Mouse (Mus musculus) liver, embryonic 14.5 days (tissue): ENCODE measurements at regions not wholly inside any gene's neighbourhood (a gene's known extent, or its start where the extent isn't known, plus 50 kb on each side); places are given as distances from the start of the nearest gene placed in this dataset.
"Not testable (repeated sequence)": the region's sequence is repeated elsewhere in the genome, so short reads cannot be mapped to it uniquely, and the experiment has no call there.

Experiments used
- ATAC-seq: fragments of 200-750 bp; cut with Nextera tagmentation; 2 replicates; pipeline ENCODE4 v1.8.0; 2017; ENCODE audit warnings: moderate number of reproducible peaks, mild to moderate bottlenecking, moderate library complexity; ENCODE audit not compliant: insufficient read depth
- DNase-seq, 3 experiments: peaks; one replicate each; pipeline ENCODE4 v3.0.0-alpha.2; 2012 to 2013; ENCODE audit warnings: low read depth in 3 of 3, low spot score in 3 of 3
- H3K27ac ChIP-seq: fragments of 300-500 bp; sonication (generic); 2 replicates; pipeline ENCODE4 v1.5.1; 2014; ENCODE audit warnings: moderate library complexity, mild to moderate bottlenecking, control low read depth, inconsistent platforms
- H3K27me3 ChIP-seq: fragments of 300-500 bp; sonication (generic); 2 replicates; pipeline ENCODE4 v1.6.1; 2014; ENCODE audit warnings: mild to moderate bottlenecking, low read length, moderate library complexity; ENCODE audit not compliant: control insufficient read depth, insufficient read depth
- H3K36me3 ChIP-seq: fragments of 300-500 bp; sonication (generic); replicated peaks from 2 replicates; pipeline ENCODE4 v1.6.1; 2014; ENCODE audit warnings: low read depth; ENCODE audit not compliant: control insufficient read depth, insufficient read depth
- H3K4me1 ChIP-seq, 2 experiments: fragments of 200-500 bp in 1 of 2; fragments of 300-500 bp in 1 of 2; sonication (generic) in 1 of 2; replicated peaks; 2 replicates each; pipeline ENCODE4 v1.6.1; 2012 to 2014; ENCODE audit warnings: antibody characterized with exemption in 1 of 2, inconsistent platforms in 1 of 2, low read length in 1 of 2; ENCODE audit not compliant: control insufficient read depth in 2 of 2, insufficient read depth in 2 of 2
- H3K4me2 ChIP-seq: fragments of 300-500 bp; sonication (generic); 2 replicates; pipeline ENCODE4 v1.6.1; 2014; ENCODE audit warnings: low read depth, mild to moderate bottlenecking, control low read depth, moderate library complexity
- H3K4me3 ChIP-seq, 2 experiments: fragments of 200-500 bp in 1 of 2; fragments of 300-500 bp in 1 of 2; sonication (generic) in 1 of 2; 2 replicates each; pipeline ENCODE4 v1.5.1; 2012 to 2014; ENCODE audit warnings: low read depth in 2 of 2, low read length in 2 of 2, mild to moderate bottlenecking in 2 of 2, control low read depth in 1 of 2, inconsistent platforms in 1 of 2, moderate library complexity in 1 of 2; ENCODE audit not compliant: insufficient read depth in 1 of 2
- H3K9ac ChIP-seq: fragments of 300-500 bp; sonication (generic); replicated peaks from 2 replicates; pipeline ENCODE4 v1.6.1; 2014; ENCODE audit warnings: mild to moderate bottlenecking, control low read depth, moderate library complexity
- H3K9me3 ChIP-seq: fragments of 300-500 bp; sonication (generic); 2 replicates; pipeline ENCODE4 v1.6.1; 2016; ENCODE audit warnings: low read length, mixed read lengths; ENCODE audit not compliant: control insufficient read depth
- CTCF ChIP-seq: IDR thresholded peaks from 2 replicates; pipeline ENCODE4 v1.5.1; 2016; ENCODE audit warnings: antibody characterized with exemption, low read depth, control low read depth
- EP300 ChIP-seq: IDR thresholded peaks from 2 replicates; pipeline ENCODE4 v1.6.1; 2016; ENCODE audit warnings: antibody characterized with exemption, low read depth
- WGBS: fragments of 180-500 bp; shearing (Covaris S2); extraction: QIAGEN DNeasy Blood & Tissue Kit; methylation state at CpG from one replicate; pipeline ENCODE4 v1.1.7; 2014; ENCODE audit not compliant: insufficient replicate concordance; 5-methylcytosine and 5-hydroxymethylcytosine counted together

DNA sequence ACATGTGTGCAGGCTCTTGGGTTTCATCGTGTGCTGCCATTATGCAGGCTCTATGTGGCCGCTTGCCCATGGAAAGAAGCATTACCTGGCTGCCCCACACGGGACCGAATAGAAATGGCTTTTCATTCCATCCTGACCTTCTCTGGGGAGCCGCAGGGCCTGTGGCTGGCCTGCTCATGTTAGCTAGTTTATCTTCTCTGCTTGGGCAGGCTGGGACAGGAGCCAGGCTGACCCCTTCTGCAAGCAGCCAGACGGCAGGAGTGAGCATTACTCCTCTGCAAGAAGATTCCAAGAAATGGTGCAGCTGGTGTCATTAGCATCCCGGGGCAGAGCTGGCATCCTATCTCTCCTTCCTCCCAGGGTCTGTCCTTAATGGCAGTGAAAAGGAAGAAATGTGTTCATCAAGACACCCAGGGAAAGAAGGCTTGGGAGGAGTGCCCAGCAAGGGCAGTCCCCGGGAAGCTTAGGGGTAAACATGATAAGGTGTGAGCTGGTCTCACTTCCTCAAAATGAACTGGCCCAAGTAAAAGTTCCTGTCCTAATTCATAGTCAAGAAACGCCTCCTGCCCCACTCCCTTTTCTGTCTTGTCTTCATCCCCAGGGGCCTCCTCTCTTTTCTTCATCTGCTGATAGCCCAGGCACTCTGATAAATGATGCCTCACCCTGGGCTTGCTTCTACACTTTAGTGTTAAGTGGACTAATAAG, 178.9 kb upstream of the Myt1l start:
- no peak for DNase-seq
- ATAC-seq: no peak
- Histone ChIP-seq H3K9ac (no peak overlapping the region), H3K27me3 (no peaks in the 10 kb centered on the region), H3K9me3 (no peaks in the 10 kb centered on the region), H3K36me3 (no peaks in the 10 kb centered on the region), H3K4me1 (no peaks in the 10 kb centered on the region), H3K4me2 (no peak overlapping the region), H3K27ac (no peak overlapping the region), H3K4me3 (no peak overlapping the region)
- 47% methylated on average over 9 of the region's 9 CpGs for WGBS
- no peak for TF ChIP-seq CTCF
- TF ChIP-seq EP300: no peak

DNA sequence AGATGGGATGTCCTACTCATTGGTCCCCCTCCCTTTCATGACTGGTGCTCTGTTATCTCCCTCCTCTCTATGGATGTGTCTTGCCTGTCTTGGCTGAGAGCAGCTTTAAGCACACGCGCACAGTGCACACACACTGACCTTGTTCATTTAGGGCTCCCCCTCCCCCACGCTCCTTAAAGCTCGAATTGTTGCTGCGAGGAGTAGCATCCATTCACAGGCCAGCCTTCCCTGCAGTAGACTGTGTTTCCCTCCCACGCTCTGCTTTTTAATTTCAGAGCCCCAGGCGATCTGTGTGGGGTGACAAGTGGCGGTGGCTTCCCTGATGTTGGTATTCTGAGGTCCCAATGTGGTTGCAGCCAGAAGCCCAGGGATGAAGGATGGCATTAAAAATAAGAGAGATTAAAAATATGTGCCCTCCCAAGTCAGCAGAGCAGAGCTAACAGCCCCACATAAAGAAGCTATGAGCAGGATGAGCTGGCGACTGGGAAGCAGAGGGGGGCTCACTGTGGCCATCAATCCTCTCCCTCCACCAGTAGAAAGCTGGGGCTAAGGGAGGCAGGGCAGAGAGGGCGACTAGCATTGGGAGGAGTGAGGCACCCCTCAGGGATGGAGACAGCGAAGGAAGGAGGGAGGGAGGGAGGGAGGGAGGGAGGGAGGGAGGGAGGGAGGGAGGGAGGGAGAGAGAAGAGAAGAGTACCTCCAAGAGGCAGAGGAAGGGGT, 174.2 kb upstream of the Myt1l start:
- TF ChIP-seq CTCF (no peak), EP300 (no peak)
- 50% methylated on average over 9 of the region's 11 CpGs for WGBS
- Histone ChIP-seq H3K9me3 (no peaks in the 10 kb centered on the region), H3K27me3 (no peaks in the 10 kb centered on the region), H3K4me3 (no peak overlapping the region), H3K4me2 (no peak overlapping the region), H3K9ac (no peak overlapping the region), H3K4me1 (no peaks in the 10 kb centered on the region), H3K36me3 (no peaks in the 10 kb centered on the region), H3K27ac (no peak overlapping the region)
- DNase-seq (no peak), ATAC-seq (no peak)

DNA sequence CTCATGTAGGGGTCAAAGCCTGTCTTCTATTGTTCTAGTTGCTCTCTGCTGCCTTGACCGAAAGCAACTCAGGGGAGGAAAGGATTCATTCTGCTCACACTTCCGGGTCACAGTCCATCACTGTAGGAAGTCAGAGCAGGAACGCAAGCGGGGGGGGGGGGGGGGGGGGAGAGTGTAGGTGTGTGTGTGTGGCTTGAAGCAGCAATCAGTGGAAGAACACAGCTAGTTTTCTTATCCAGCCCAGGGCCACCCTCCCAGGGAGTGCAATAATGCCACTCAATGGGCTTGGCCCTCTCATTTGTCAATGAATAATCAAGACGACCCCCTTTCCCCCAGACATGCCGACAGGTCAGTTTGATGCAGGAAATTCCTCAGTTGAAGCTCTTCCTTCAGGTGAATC, 173.4 kb upstream of the Myt1l start:
- TF ChIP-seq CTCF: no peak
- TF ChIP-seq EP300: no peak
- Histone ChIP-seq H3K4me2 (no peak overlapping the region), H3K27me3 (no peaks in the 10 kb centered on the region), H3K9ac (no peak overlapping the region), H3K27ac (no peak overlapping the region), H3K4me3 (no peak overlapping the region), H3K4me1 (no peaks in the 10 kb centered on the region), H3K9me3 (no peaks in the 10 kb centered on the region), H3K36me3 (no peaks in the 10 kb centered on the region)
- ATAC-seq (no peak), DNase-seq (no peak)
- WGBS: 40% methylated on average over 5 of the region's 6 CpGs

DNA sequence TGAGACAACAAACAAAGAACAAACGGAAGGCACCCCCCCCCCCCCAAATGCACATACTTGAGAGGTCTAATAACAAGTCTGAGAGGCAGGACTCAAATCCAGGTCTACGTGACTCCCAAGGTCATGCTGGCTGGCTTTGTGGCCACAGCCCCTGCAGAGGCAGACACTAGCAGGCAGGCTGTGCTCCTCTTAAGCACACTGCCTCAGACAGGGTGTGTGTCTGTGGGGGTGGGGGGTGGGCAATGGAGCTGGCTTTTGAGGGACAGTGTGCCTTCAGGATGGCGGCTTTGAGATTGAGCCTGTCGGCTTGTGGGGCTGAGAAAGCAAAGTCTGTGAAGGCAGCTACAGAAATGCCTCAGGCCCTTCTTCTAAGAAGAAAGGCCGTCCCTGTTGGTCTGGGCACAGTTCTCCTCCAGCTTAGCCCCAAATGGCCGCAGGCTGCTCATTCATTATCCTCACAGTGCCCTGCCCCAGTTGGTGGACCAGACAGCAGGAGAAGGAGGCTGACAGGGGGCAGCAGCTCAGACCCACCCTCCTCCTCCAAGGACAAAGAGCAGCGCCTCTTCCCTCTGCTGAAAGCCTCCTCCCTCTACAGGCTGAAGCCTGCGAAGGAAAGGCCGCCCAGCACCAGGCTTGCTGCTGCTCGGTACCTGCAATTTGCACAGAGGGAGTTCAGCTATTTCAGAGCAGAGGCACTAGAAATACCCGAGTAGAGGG, 171.3 kb upstream of the Myt1l start:
- Histone ChIP-seq H3K27me3 (no peaks in the 10 kb centered on the region), H3K27ac (no peak overlapping the region), H3K4me1 (no peaks in the 10 kb centered on the region), H3K4me3 (no peak overlapping the region), H3K9me3 (no peaks in the 10 kb centered on the region), H3K36me3 (no peaks in the 10 kb centered on the region), H3K9ac (no peak overlapping the region), H3K4me2 (no peak overlapping the region)
- 20% methylated on average over 11 of the region's 11 CpGs for WGBS
- TF ChIP-seq EP300 (no peak), CTCF (no peak)
- no peak for ATAC-seq
- DNase-seq: no peak

DNA sequence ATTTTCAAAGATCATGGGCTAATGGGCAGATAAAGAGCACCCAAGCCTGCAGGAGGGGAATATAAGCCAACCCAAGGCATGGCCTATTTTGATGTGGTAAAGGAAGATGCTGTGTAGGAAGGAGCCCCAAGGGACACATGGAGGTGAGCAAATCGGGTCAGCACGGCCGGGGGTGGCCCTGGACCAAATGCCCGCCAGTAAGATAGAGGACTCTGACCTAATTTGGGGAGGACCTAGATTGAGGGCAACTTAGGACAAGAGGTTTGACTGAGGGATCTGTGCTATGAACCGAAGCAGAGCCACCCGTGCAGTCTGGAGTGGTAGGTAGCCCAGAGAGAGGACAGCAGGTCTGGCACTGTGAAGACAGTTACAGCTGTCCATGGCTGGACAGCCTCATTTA, 166.9 kb upstream of the Myt1l start:
- H3K27me3 ChIP-seq: no peaks in the 10 kb centered on the region
- no peaks in the 10 kb centered on the region for H3K9me3 ChIP-seq
- WGBS: 71% methylated on average over 6 of the region's 6 CpGs
- no peak overlapping the region for H3K4me2 ChIP-seq
- ATAC-seq (no peak), DNase-seq (no peak)
- H3K4me3 ChIP-seq: no peak overlapping the region
- no peak overlapping the region for H3K27ac ChIP-seq
- H3K9ac ChIP-seq: no peak overlapping the region
- no peaks in the 10 kb centered on the region for H3K36me3 ChIP-seq
- no peak for TF ChIP-seq CTCF
- no peak for TF ChIP-seq EP300
- H3K4me1 ChIP-seq: no peaks in the 10 kb centered on the region

DNA sequence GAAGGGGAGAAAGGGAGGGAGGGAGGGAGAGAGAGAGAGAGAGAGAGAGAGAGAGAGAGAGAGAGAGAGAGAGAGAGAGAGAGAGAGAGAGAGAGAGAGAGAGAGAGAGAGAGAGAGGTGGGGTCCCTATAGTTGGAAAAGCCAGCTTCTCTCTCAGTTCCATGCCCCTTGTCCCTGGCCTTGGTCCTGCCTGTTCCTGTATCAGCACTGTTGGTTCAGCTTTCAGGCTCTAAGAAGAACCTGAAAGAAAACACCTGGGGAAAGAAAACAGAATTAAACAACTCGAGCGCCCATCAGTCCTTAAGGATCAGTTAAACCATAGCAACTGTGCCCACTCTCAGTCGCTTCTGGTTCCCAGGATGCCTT, 160.5 kb upstream of the Myt1l start:
- not testable (repeated sequence) for H3K27me3 ChIP-seq, ATAC-seq, DNase-seq, H3K9me3 ChIP-seq, H3K27ac ChIP-seq, H3K4me1 ChIP-seq, H3K9ac ChIP-seq, H3K4me2 ChIP-seq, H3K4me3 ChIP-seq, H3K36me3 ChIP-seq
- WGBS: 39% methylated on average over 3 of the region's 3 CpGs
